Mouse (Mus musculus): ENCODE measurements at regions not wholly inside any gene's neighbourhood (a gene's known extent, or its start where the extent isn't known, plus 50 kb on each side); places are given as distances from the start of the nearest gene placed in this dataset.
"Not testable (repeated sequence)": the region's sequence is repeated elsewhere in the genome, so short reads cannot be mapped to it uniquely, and the experiment has no call there.

- no peaks in the 10 kb centered on the region for H3K9me3 ChIP-seq (ENCODE audit: low read length)
- no peaks in the 10 kb centered on the region for H3K27me3 ChIP-seq (ENCODE audit: insufficient read depth, low read length)
- TF ChIP-seq CTCF (conservative IDR thresholded peaks at IDR 0.05; ENCODE audit: low read length) (no peak), POU5F1 (IDR thresholded peaks at IDR 0.05; ENCODE audit: borderline replicate concordance, low read length) (no peak), NANOG (IDR thresholded peaks at IDR 0.05; ENCODE audit: borderline replicate concordance, low read length) (no peak)
- no peaks in the 10 kb centered on the region for H3K4me1 ChIP-seq (replicated peaks; ENCODE audit: low read depth, low read length)
- no peaks in the 10 kb centered on the region for H3K36me3 ChIP-seq (ENCODE audit: insufficient read depth, low read length)
- no peak overlapping the region for H3K4me3 ChIP-seq (replicated peaks; ENCODE audit: low read length)
These were observed 3516.8 kb downstream of the 9330182O14Rik start for GRCm38 (mm10) chr15:43650818-43651500.

- TF ChIP-seq CTCF (conservative IDR thresholded peaks at IDR 0.05; ENCODE audit: low read length) (no peak), NANOG (IDR thresholded peaks at IDR 0.05; ENCODE audit: borderline replicate concordance, low read length) (no peak), POU5F1 (IDR thresholded peaks at IDR 0.05; ENCODE audit: borderline replicate concordance, low read length) (no peak)
- no peak overlapping the region for H3K4me3 ChIP-seq (replicated peaks; ENCODE audit: low read length)
- no peaks in the 10 kb centered on the region for H3K27me3 ChIP-seq (ENCODE audit: insufficient read depth, low read length)
- H3K4me1 ChIP-seq (replicated peaks; ENCODE audit: low read depth, low read length), result no peaks in the 10 kb centered on the region
- H3K36me3 ChIP-seq (ENCODE audit: insufficient read depth, low read length), result no peaks in the 10 kb centered on the region
- H3K9me3 ChIP-seq (ENCODE audit: low read length), result no peaks in the 10 kb centered on the region
These were observed 3529.5 kb downstream of the 9330182O14Rik start for GRCm38 (mm10) chr15:43663648-43664047.

- no peaks in the 10 kb centered on the region for H3K36me3 ChIP-seq (ENCODE audit: insufficient read depth, low read length)
- no peak overlapping the region for H3K4me3 ChIP-seq (replicated peaks; ENCODE audit: low read length)
- no peaks in the 10 kb centered on the region for H3K9me3 ChIP-seq (ENCODE audit: low read length)
- no peaks in the 10 kb centered on the region for H3K27me3 ChIP-seq (ENCODE audit: insufficient read depth, low read length)
- no peak for TF ChIP-seq NANOG (IDR thresholded peaks at IDR 0.05; ENCODE audit: borderline replicate concordance, low read length)
- no peak for TF ChIP-seq POU5F1 (IDR thresholded peaks at IDR 0.05; ENCODE audit: borderline replicate concordance, low read length)
- no peak for TF ChIP-seq CTCF (conservative IDR thresholded peaks at IDR 0.05; ENCODE audit: low read length)
- no peaks in the 10 kb centered on the region; the same call in 1 of the 2 replicates for H3K4me1 ChIP-seq (replicated peaks; ENCODE audit: low read depth, low read length)
These were observed 3544.7 kb downstream of the 9330182O14Rik start for GRCm38 (mm10) chr15:43678844-43679243.

- H3K27me3 ChIP-seq (ENCODE audit: insufficient read depth, low read length), result no peaks in the 10 kb centered on the region
- no peaks in the 10 kb centered on the region for H3K9me3 ChIP-seq (ENCODE audit: low read length)
- H3K36me3 ChIP-seq (ENCODE audit: insufficient read depth, low read length), result no peaks in the 10 kb centered on the region
- TF ChIP-seq CTCF (conservative IDR thresholded peaks at IDR 0.05; ENCODE audit: low read length) (no peak), NANOG (IDR thresholded peaks at IDR 0.05; ENCODE audit: borderline replicate concordance, low read length) (no peak), POU5F1 (IDR thresholded peaks at IDR 0.05; ENCODE audit: borderline replicate concordance, low read length) (no peak)
- no peak overlapping the region for H3K4me3 ChIP-seq (replicated peaks; ENCODE audit: low read length)
- H3K4me1 ChIP-seq (replicated peaks; ENCODE audit: low read depth, low read length), result no peaks in the 10 kb centered on the region; the same call in 1 of the 2 replicates
These were observed 3548.0 kb downstream of the 9330182O14Rik start for GRCm38 (mm10) chr15:43682176-43682575.

GRCm38 (mm10) chr15:43691998-43692397 lies 3557.8 kb downstream of the 9330182O14Rik start:
- not testable (repeated sequence) for H3K36me3 ChIP-seq (ENCODE audit: insufficient read depth, low read length); H3K4me1 ChIP-seq (replicated peaks; ENCODE audit: low read depth, low read length); H3K9me3 ChIP-seq (ENCODE audit: low read length); H3K4me3 ChIP-seq (replicated peaks; ENCODE audit: low read length); H3K27me3 ChIP-seq (ENCODE audit: insufficient read depth, low read length)

GRCm38 (mm10) chr15:43695451-43695850 lies 3561.3 kb downstream of the 9330182O14Rik start:
- H3K4me1 ChIP-seq (replicated peaks; ENCODE audit: low read depth, low read length), result peaks cover 4% of the 10 kb centered on the region; the same call in 1 of the 2 replicates
- TF ChIP-seq POU5F1 (IDR thresholded peaks at IDR 0.05; ENCODE audit: borderline replicate concordance, low read length) (no peak), CTCF (conservative IDR thresholded peaks at IDR 0.05; ENCODE audit: low read length) (no peak), NANOG (IDR thresholded peaks at IDR 0.05; ENCODE audit: borderline replicate concordance, low read length) (no peak)
- no peak overlapping the region for H3K4me3 ChIP-seq (replicated peaks; ENCODE audit: low read length)
- no peaks in the 10 kb centered on the region for H3K36me3 ChIP-seq (ENCODE audit: insufficient read depth, low read length)
- H3K27me3 ChIP-seq (ENCODE audit: insufficient read depth, low read length), result no peaks in the 10 kb centered on the region
- H3K9me3 ChIP-seq (ENCODE audit: low read length), result no peaks in the 10 kb centered on the region

- H3K4me3 ChIP-seq (replicated peaks; ENCODE audit: low read length), result no peak overlapping the region
- TF ChIP-seq CTCF (conservative IDR thresholded peaks at IDR 0.05; ENCODE audit: low read length), result no peak
- no peak for TF ChIP-seq POU5F1 (IDR thresholded peaks at IDR 0.05; ENCODE audit: borderline replicate concordance, low read length)
- no peak for TF ChIP-seq NANOG (IDR thresholded peaks at IDR 0.05; ENCODE audit: borderline replicate concordance, low read length)
- H3K9me3 ChIP-seq (ENCODE audit: low read length), result no peaks in the 10 kb centered on the region
- no peaks in the 10 kb centered on the region for H3K36me3 ChIP-seq (ENCODE audit: insufficient read depth, low read length)
- no peaks in the 10 kb centered on the region for H3K27me3 ChIP-seq (ENCODE audit: insufficient read depth, low read length)
- peaks cover 2% of the 10 kb centered on the region; the same call in 1 of the 2 replicates for H3K4me1 ChIP-seq (replicated peaks; ENCODE audit: low read depth, low read length)
These were observed 3582.9 kb downstream of the 9330182O14Rik start for GRCm38 (mm10) chr15:43717035-43717434.

- Histone ChIP-seq H3K4me3 (replicated peaks; ENCODE audit: low read length) (no peak overlapping the region), H3K9me3 (ENCODE audit: low read length) (no peaks in the 10 kb centered on the region), H3K4me1 (replicated peaks; ENCODE audit: low read depth, low read length) (peaks cover 2% of the 10 kb centered on the region; the same call in 1 of the 2 replicates), H3K36me3 (ENCODE audit: insufficient read depth, low read length) (no peaks in the 10 kb centered on the region), H3K27me3 (ENCODE audit: insufficient read depth, low read length) (no peaks in the 10 kb centered on the region)
- TF ChIP-seq POU5F1 (IDR thresholded peaks at IDR 0.05; ENCODE audit: borderline replicate concordance, low read length), result no peak
- no peak for TF ChIP-seq NANOG (IDR thresholded peaks at IDR 0.05; ENCODE audit: borderline replicate concordance, low read length)
- no peak for TF ChIP-seq CTCF (conservative IDR thresholded peaks at IDR 0.05; ENCODE audit: low read length)
These were observed 3583.4 kb downstream of the 9330182O14Rik start for GRCm38 (mm10) chr15:43717559-43717958.

- no peaks in the 10 kb centered on the region for H3K36me3 ChIP-seq (ENCODE audit: insufficient read depth, low read length)
- no peaks in the 10 kb centered on the region for H3K27me3 ChIP-seq (ENCODE audit: insufficient read depth, low read length)
- no peak overlapping the region for H3K4me3 ChIP-seq (replicated peaks; ENCODE audit: low read length)
- H3K4me1 ChIP-seq (replicated peaks; ENCODE audit: low read depth, low read length), result no peaks in the 10 kb centered on the region
- no peak for TF ChIP-seq CTCF (conservative IDR thresholded peaks at IDR 0.05; ENCODE audit: low read length)
- no peak for TF ChIP-seq NANOG (IDR thresholded peaks at IDR 0.05; ENCODE audit: borderline replicate concordance, low read length)
- TF ChIP-seq POU5F1 (IDR thresholded peaks at IDR 0.05; ENCODE audit: borderline replicate concordance, low read length), result no peak
- H3K9me3 ChIP-seq (ENCODE audit: low read length), result no peaks in the 10 kb centered on the region
These were observed 3586.8 kb downstream of the 9330182O14Rik start for GRCm38 (mm10) chr15:43720916-43721315.
